Mouse (Mus musculus): ENCODE data around the gene Dpp6. TPM values are rescaled to one million over a fixed set of nuclear protein-coding genes. Genes with fewer than 3 reads are reported as not detected.

Dpp6 gene
- polyA plus RNA-seq, 1 experiment: not detected

DNA sequence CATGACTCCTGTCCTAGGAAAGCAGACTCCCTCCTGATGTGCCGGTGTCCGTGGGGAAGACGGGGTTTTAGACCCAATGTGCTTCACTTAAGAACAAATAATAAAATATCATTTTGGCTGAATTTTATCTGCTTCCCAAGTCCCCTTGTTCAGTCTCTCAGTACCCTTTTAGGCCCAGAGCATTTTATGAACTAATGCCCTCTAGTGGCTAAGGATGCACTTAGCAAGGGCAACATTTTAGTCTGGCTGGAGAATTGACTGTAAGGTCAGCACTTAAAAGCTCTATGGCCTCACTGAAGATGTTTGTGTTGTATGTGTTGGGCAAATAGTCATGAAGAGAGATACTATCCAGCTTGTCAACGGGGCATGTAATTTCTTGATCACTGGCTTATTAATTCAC lies 599.6 kb downstream of the Dpp6 start:
- 57% methylated on average over 4 of the region's 4 CpGs for WGBS
- Histone ChIP-seq H3K27ac (ENCODE audit: control insufficient read depth, insufficient read depth, low read depth, low read length, poor library complexity) (no peak overlapping the region), H3K4me3 (replicated peaks; ENCODE audit: control insufficient read depth, low read depth, low read length) (no peak overlapping the region), H3K4me1 (ENCODE audit: control insufficient read depth, insufficient read depth, low read length) (no peaks in the 10 kb centered on the region)
- TF ChIP-seq POLR2A (IDR thresholded peaks at IDR 0.05; ENCODE audit: borderline replicate concordance, control insufficient read depth, low read depth, low read length): no peak
- no peak for TF ChIP-seq CTCF (IDR thresholded peaks at IDR 0.05; ENCODE audit: control insufficient read depth, insufficient read depth, low read length)

GRCm38 (mm10) chr5:27417398-27417797 lies 600.4 kb downstream of the Dpp6 start:
- no peaks in the 10 kb centered on the region for H3K4me1 ChIP-seq (ENCODE audit: control insufficient read depth, insufficient read depth, low read length)
- no peak overlapping the region for H3K27ac ChIP-seq (ENCODE audit: control insufficient read depth, insufficient read depth, low read depth, low read length, poor library complexity)
- no peak overlapping the region for H3K4me3 ChIP-seq (replicated peaks; ENCODE audit: control insufficient read depth, low read depth, low read length)
- WGBS: 57% methylated on average over 7 of the region's 7 CpGs
- TF ChIP-seq CTCF (IDR thresholded peaks at IDR 0.05; ENCODE audit: control insufficient read depth, insufficient read depth, low read length) (no peak), POLR2A (IDR thresholded peaks at IDR 0.05; ENCODE audit: borderline replicate concordance, control insufficient read depth, low read depth, low read length) (no peak)

DNA sequence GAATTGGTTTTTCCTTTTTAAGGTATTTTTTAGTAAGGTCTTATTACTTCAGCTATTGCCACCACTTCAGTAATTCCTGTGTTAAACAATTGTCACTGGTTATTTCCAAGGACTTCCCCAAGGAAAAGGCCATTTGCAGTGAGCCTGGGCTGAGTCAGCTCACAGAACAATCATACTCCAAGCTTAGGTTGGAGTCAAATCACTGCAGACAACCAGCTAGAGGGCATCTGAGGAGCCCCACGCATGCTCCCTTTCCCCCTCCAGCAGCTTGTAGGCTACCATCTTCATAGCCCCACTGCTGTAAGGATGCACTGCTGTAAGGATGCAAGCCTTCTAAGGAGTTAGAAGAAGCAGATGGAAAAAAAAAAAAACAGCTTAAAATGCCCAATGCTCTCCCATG lies 601.9 kb downstream of the Dpp6 start:
- no peaks in the 10 kb centered on the region for H3K4me1 ChIP-seq (ENCODE audit: control insufficient read depth, insufficient read depth, low read length)
- H3K27ac ChIP-seq (ENCODE audit: control insufficient read depth, insufficient read depth, low read depth, low read length, poor library complexity): no peak overlapping the region
- H3K4me3 ChIP-seq (replicated peaks; ENCODE audit: control insufficient read depth, low read depth, low read length): no peak overlapping the region
- WGBS: 47% methylated on average over 1 of the region's 1 CpGs
- TF ChIP-seq POLR2A (IDR thresholded peaks at IDR 0.05; ENCODE audit: borderline replicate concordance, control insufficient read depth, low read depth, low read length) (no peak), CTCF (IDR thresholded peaks at IDR 0.05; ENCODE audit: control insufficient read depth, insufficient read depth, low read length) (no peak)

GRCm38 (mm10) chr5:27421090-27421635 lies 604.2 kb downstream of the Dpp6 start:
- Histone ChIP-seq H3K4me3 (replicated peaks; ENCODE audit: control insufficient read depth, low read depth, low read length) (no peak overlapping the region), H3K27ac (ENCODE audit: control insufficient read depth, insufficient read depth, low read depth, low read length, poor library complexity) (no peak overlapping the region), H3K4me1 (ENCODE audit: control insufficient read depth, insufficient read depth, low read length) (no peaks in the 10 kb centered on the region)
- WGBS: 68% methylated on average over 4 of the region's 4 CpGs
- TF ChIP-seq POLR2A (IDR thresholded peaks at IDR 0.05; ENCODE audit: borderline replicate concordance, control insufficient read depth, low read depth, low read length): no peak
- no peak for TF ChIP-seq CTCF (IDR thresholded peaks at IDR 0.05; ENCODE audit: control insufficient read depth, insufficient read depth, low read length)

- Histone ChIP-seq H3K4me3 (replicated peaks; ENCODE audit: control insufficient read depth, low read depth, low read length) (no peak overlapping the region), H3K4me1 (ENCODE audit: control insufficient read depth, insufficient read depth, low read length) (no peaks in the 10 kb centered on the region), H3K27ac (ENCODE audit: control insufficient read depth, insufficient read depth, low read depth, low read length, poor library complexity) (no peak overlapping the region)
- TF ChIP-seq CTCF (IDR thresholded peaks at IDR 0.05; ENCODE audit: control insufficient read depth, insufficient read depth, low read length) (no peak), POLR2A (IDR thresholded peaks at IDR 0.05; ENCODE audit: borderline replicate concordance, control insufficient read depth, low read depth, low read length) (no peak)
- 72% methylated on average over 3 of the region's 3 CpGs for WGBS
These were observed 606.8 kb downstream of the Dpp6 start for GRCm38 (mm10) chr5:27423766-27424165.

GRCm38 (mm10) chr5:27424484-27425080 lies 607.6 kb downstream of the Dpp6 start:
- no peak for TF ChIP-seq CTCF (IDR thresholded peaks at IDR 0.05; ENCODE audit: control insufficient read depth, insufficient read depth, low read length)
- no peak for TF ChIP-seq POLR2A (IDR thresholded peaks at IDR 0.05; ENCODE audit: borderline replicate concordance, control insufficient read depth, low read depth, low read length)
- no peaks in the 10 kb centered on the region for H3K4me1 ChIP-seq (ENCODE audit: control insufficient read depth, insufficient read depth, low read length)
- no peak overlapping the region for H3K27ac ChIP-seq (ENCODE audit: control insufficient read depth, insufficient read depth, low read depth, low read length, poor library complexity)
- WGBS: 51% methylated on average over 3 of the region's 3 CpGs
- no peak overlapping the region for H3K4me3 ChIP-seq (replicated peaks; ENCODE audit: control insufficient read depth, low read depth, low read length)

- WGBS: 52% methylated on average over 1 of the region's 1 CpGs
- Histone ChIP-seq H3K4me1 (ENCODE audit: control insufficient read depth, insufficient read depth, low read length) (no peaks in the 10 kb centered on the region), H3K4me3 (replicated peaks; ENCODE audit: control insufficient read depth, low read depth, low read length) (no peak overlapping the region), H3K27ac (ENCODE audit: control insufficient read depth, insufficient read depth, low read depth, low read length, poor library complexity) (no peak overlapping the region)
- no peak for TF ChIP-seq CTCF (IDR thresholded peaks at IDR 0.05; ENCODE audit: control insufficient read depth, insufficient read depth, low read length)
- no peak for TF ChIP-seq POLR2A (IDR thresholded peaks at IDR 0.05; ENCODE audit: borderline replicate concordance, control insufficient read depth, low read depth, low read length)
These were observed 609.2 kb downstream of the Dpp6 start for GRCm38 (mm10) chr5:27426200-27426599.

DNA sequence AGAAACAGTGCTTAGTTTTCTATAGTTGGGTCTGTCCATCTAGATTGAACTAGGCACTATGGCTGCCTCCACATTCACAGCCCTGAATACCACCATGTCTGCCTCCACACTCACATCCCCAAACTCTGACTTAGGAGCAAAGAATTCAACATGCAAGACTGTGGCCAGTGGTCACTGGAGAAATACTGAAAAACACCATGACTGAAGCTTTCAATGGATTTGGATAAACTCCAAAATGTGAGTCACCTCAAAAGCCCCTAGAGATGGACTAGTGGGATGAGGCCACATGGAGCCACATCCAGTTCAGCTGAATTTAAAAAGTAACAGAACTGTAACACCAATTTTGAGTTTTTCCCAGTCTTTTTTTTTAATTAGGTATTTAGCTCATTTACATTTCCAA lies 616.6 kb downstream of the Dpp6 start:
- H3K4me3 ChIP-seq (replicated peaks; ENCODE audit: control insufficient read depth, low read depth, low read length): no peak overlapping the region
- TF ChIP-seq CTCF (IDR thresholded peaks at IDR 0.05; ENCODE audit: control insufficient read depth, insufficient read depth, low read length) (no peak), POLR2A (IDR thresholded peaks at IDR 0.05; ENCODE audit: borderline replicate concordance, control insufficient read depth, low read depth, low read length) (no peak)
- no peak overlapping the region for H3K27ac ChIP-seq (ENCODE audit: control insufficient read depth, insufficient read depth, low read depth, low read length, poor library complexity)

More for the DNA sequence above, 616.6 kb downstream of the Dpp6 start:
- H3K4me1 ChIP-seq (ENCODE audit: control insufficient read depth, insufficient read depth, low read length): no peaks in the 10 kb centered on the region

Measured in bone marrow, adult 2 months (tissue).